Mouse (Mus musculus): ENCODE measurements around the gene Map2k5. TPM values are rescaled to one million over a fixed set of nuclear protein-coding genes. Genes with fewer than 3 reads are reported as not detected.
A peak's percentile ranks its signal among the peaks of the same experiment; 100 is the strongest.

The Map2k5 gene
- polyA plus RNA-seq, 1 experiment from 2014 or later, result 37.2 TPM

GRCm38 (mm10) chr9:63248095-63248787 is 129.5 kb downstream of the Map2k5 start:
- Histone ChIP-seq H3K4me1 (no peaks in the 10 kb centered on the region), H3K27me3 (no peaks in the 10 kb centered on the region), H3K27ac (no peak overlapping the region), H3K4me2 (replicated peaks) (no peak overlapping the region), H3K4me3 (no peak overlapping the region), H3K36me3 (peaks cover 56% of the 10 kb centered on the region), H3K9me3 (no peaks in the 10 kb centered on the region), H3K9ac (no peak overlapping the region)
- ATAC-seq (ENCODE audit: low FRiP score, low read depth), result no peak

GRCm38 (mm10) chr9:63246568-63247169 is 131.0 kb downstream of the Map2k5 start:
- Histone ChIP-seq H3K27ac (no peak overlapping the region), H3K9me3 (no peaks in the 10 kb centered on the region), H3K27me3 (no peaks in the 10 kb centered on the region), H3K4me1 (peaks cover 6% of the 10 kb centered on the region), H3K4me3 (no peak overlapping the region), H3K36me3 (peaks cover 51% of the 10 kb centered on the region), H3K4me2 (replicated peaks) (no peak overlapping the region), H3K9ac (no peak overlapping the region)
- no peak for ATAC-seq (ENCODE audit: low FRiP score, low read depth)
- 73% methylated on average over 5 of the region's 5 CpGs for WGBS

GRCm38 (mm10) chr9:63241961-63242360 is 135.7 kb downstream of the Map2k5 start:
- Histone ChIP-seq H3K4me2 (replicated peaks) (no peak overlapping the region), H3K4me3 (no peak overlapping the region), H3K27me3 (no peaks in the 10 kb centered on the region), H3K36me3 (peaks cover 21% of the 10 kb centered on the region), H3K9ac (no peak overlapping the region), H3K4me1 (peaks cover 18% of the 10 kb centered on the region), H3K9me3 (no peaks in the 10 kb centered on the region), H3K27ac (no peak overlapping the region)
- 20% methylated on average over 6 of the region's 6 CpGs for WGBS
- ATAC-seq (ENCODE audit: low FRiP score, low read depth), result no peak

GRCm38 (mm10) chr9:63241241-63241640 is 136.5 kb downstream of the Map2k5 start:
- Histone ChIP-seq H3K27me3 (no peaks in the 10 kb centered on the region), H3K27ac (no peak overlapping the region), H3K4me1 (peaks cover 18% of the 10 kb centered on the region), H3K36me3 (peaks cover 21% of the 10 kb centered on the region), H3K4me2 (replicated peaks) (0 out of 2 replicates have a peak overlapping the region, but pooled peaks have one; percentile 7), H3K9me3 (no peaks in the 10 kb centered on the region), H3K4me3 (no peak overlapping the region), H3K9ac (no peak overlapping the region)
- no peak for ATAC-seq (ENCODE audit: low FRiP score, low read depth)
- WGBS, result 20% methylated on average over 8 of the region's 8 CpGs

GRCm38 (mm10) chr9:63234356-63234755 is 143.3 kb downstream of the Map2k5 start:
- 76% methylated on average over 5 of the region's 5 CpGs for WGBS
- Histone ChIP-seq H3K36me3 (peaks cover 16% of the 10 kb centered on the region; the same call in 1 of the 2 replicates), H3K4me1 (peaks cover 9% of the 10 kb centered on the region; the same call in 1 of the 2 replicates), H3K9ac (no peak overlapping the region), H3K4me2 (replicated peaks) (no peak overlapping the region), H3K9me3 (no peaks in the 10 kb centered on the region), H3K27ac (no peak overlapping the region), H3K4me3 (no peak overlapping the region), H3K27me3 (no peaks in the 10 kb centered on the region)
- no peak for ATAC-seq (ENCODE audit: low FRiP score, low read depth)

GRCm38 (mm10) chr9:63230289-63230688 is 147.4 kb downstream of the Map2k5 start:
- Histone ChIP-seq H3K27me3 (no peaks in the 10 kb centered on the region), H3K9ac (no peak overlapping the region), H3K4me1 (peaks cover 6% of the 10 kb centered on the region; the same call in 1 of the 2 replicates), H3K4me2 (replicated peaks) (no peak overlapping the region), H3K9me3 (no peaks in the 10 kb centered on the region), H3K36me3 (peaks cover 16% of the 10 kb centered on the region; the same call in 1 of the 2 replicates), H3K27ac (no peak overlapping the region), H3K4me3 (no peak overlapping the region)
- no peak for ATAC-seq (ENCODE audit: low FRiP score, low read depth)
- 47% methylated on average over 15 of the region's 15 CpGs for WGBS

- H3K27me3 ChIP-seq, result no peaks in the 10 kb centered on the region
- no peaks in the 10 kb centered on the region for H3K9me3 ChIP-seq
- peaks cover 17% of the 10 kb centered on the region; the same call in 1 of the 2 replicates for H3K36me3 ChIP-seq
- H3K4me2 ChIP-seq (replicated peaks), result no peak overlapping the region
- H3K4me1 ChIP-seq, result peaks cover 6% of the 10 kb centered on the region; the same call in 1 of the 2 replicates
- WGBS, result 75% methylated on average over 4 of the region's 4 CpGs
- ATAC-seq (ENCODE audit: low FRiP score, low read depth), result no peak
- no peak overlapping the region for H3K27ac ChIP-seq
- no peak overlapping the region for H3K4me3 ChIP-seq
- H3K9ac ChIP-seq, result no peak overlapping the region
These were observed 148.6 kb downstream of the Map2k5 start for GRCm38 (mm10) chr9:63229124-63229523.

GRCm38 (mm10) chr9:63222161-63222560 is 155.5 kb downstream of the Map2k5 start:
- H3K4me3 ChIP-seq, result no peak overlapping the region
- peaks cover 7% of the 10 kb centered on the region; the same call in 1 of the 2 replicates for H3K36me3 ChIP-seq
- no peak overlapping the region for H3K9ac ChIP-seq
- H3K4me2 ChIP-seq (replicated peaks), result no peak overlapping the region
- H3K27ac ChIP-seq, result no peak overlapping the region
- H3K4me1 ChIP-seq, result peaks cover 26% of the 10 kb centered on the region
- no peak for ATAC-seq (ENCODE audit: low FRiP score, low read depth)
- no peaks in the 10 kb centered on the region for H3K9me3 ChIP-seq
- H3K27me3 ChIP-seq, result no peaks in the 10 kb centered on the region
- WGBS, result 81% methylated on average over 6 of the region's 6 CpGs

- peaks cover 14% of the 10 kb centered on the region for H3K36me3 ChIP-seq
- H3K27ac ChIP-seq, result no peak overlapping the region
- no peaks in the 10 kb centered on the region for H3K27me3 ChIP-seq
- WGBS, result 36% methylated on average over 7 of the region's 7 CpGs
- no peak overlapping the region for H3K4me3 ChIP-seq
- H3K4me1 ChIP-seq, result peaks cover 26% of the 10 kb centered on the region
- no peaks in the 10 kb centered on the region for H3K9me3 ChIP-seq
- ATAC-seq (ENCODE audit: low FRiP score, low read depth), result no peak
- H3K9ac ChIP-seq, result no peak overlapping the region
- H3K4me2 ChIP-seq (replicated peaks), result no peak overlapping the region
These were observed 157.9 kb downstream of the Map2k5 start for GRCm38 (mm10) chr9:63219851-63220250.

- Histone ChIP-seq H3K4me3 (no peak overlapping the region), H3K9ac (no peak overlapping the region), H3K9me3 (no peaks in the 10 kb centered on the region), H3K4me2 (replicated peaks) (no peak overlapping the region), H3K27ac (no peak overlapping the region), H3K36me3 (peaks cover 18% of the 10 kb centered on the region), H3K4me1 (peaks cover 24% of the 10 kb centered on the region), H3K27me3 (no peaks in the 10 kb centered on the region)
- 84% methylated on average over 2 of the region's 2 CpGs for WGBS
- ATAC-seq (ENCODE audit: low FRiP score, low read depth), result no peak
These were observed 162.7 kb downstream of the Map2k5 start for GRCm38 (mm10) chr9:63215031-63215430.

GRCm38 (mm10) chr9:63206769-63207276 is 170.9 kb downstream of the Map2k5 start:
- no peaks in the 10 kb centered on the region for H3K4me1 ChIP-seq
- H3K4me2 ChIP-seq (replicated peaks), result no peak overlapping the region
- ATAC-seq (ENCODE audit: low FRiP score, low read depth), result no peak
- H3K4me3 ChIP-seq, result no peak overlapping the region
- WGBS, result 89% methylated on average over 15 of the region's 15 CpGs
- no peak overlapping the region for H3K9ac ChIP-seq
- H3K9me3 ChIP-seq, result 0 out of 2 replicates have a peak, but pooled peaks cover 3% of the 10 kb centered on the region
- peaks cover 24% of the 10 kb centered on the region for H3K36me3 ChIP-seq
- H3K27me3 ChIP-seq, result no peaks in the 10 kb centered on the region
- H3K27ac ChIP-seq, result no peak overlapping the region

GRCm38 (mm10) chr9:63203461-63203860 is 174.2 kb downstream of the Map2k5 start:
- no peak overlapping the region for H3K4me2 ChIP-seq (replicated peaks)
- no peak for ATAC-seq (ENCODE audit: low FRiP score, low read depth)
- no peaks in the 10 kb centered on the region for H3K27me3 ChIP-seq
- no peak overlapping the region for H3K27ac ChIP-seq
- 0 out of 2 replicates have a peak, but pooled peaks cover 3% of the 10 kb centered on the region for H3K9me3 ChIP-seq
- no peak overlapping the region for H3K9ac ChIP-seq
- WGBS, result 70% methylated on average over 3 of the region's 3 CpGs
- H3K4me1 ChIP-seq, result peaks cover 1% of the 10 kb centered on the region; the same call in 1 of the 2 replicates
- peaks cover 32% of the 10 kb centered on the region for H3K36me3 ChIP-seq
- H3K4me3 ChIP-seq, result no peak overlapping the region
